Mouse (Mus musculus) erythroblast, embryonic 14.5 days (primary cell): Measurements from ENCODE around the gene Pde4d.

Experiments
- GATA1 ChIP-seq: IDR thresholded peaks from 2 replicates; pipeline ENCODE4 v1.6.1; 2012; ENCODE audit warnings: low read length, inconsistent platforms, mixed read lengths
- TAL1 ChIP-seq: IDR thresholded peaks from 3 replicates; pipeline ENCODE4 v1.6.1; 2012; ENCODE audit warnings: low read length, inconsistent platforms, mixed read lengths

DNA sequence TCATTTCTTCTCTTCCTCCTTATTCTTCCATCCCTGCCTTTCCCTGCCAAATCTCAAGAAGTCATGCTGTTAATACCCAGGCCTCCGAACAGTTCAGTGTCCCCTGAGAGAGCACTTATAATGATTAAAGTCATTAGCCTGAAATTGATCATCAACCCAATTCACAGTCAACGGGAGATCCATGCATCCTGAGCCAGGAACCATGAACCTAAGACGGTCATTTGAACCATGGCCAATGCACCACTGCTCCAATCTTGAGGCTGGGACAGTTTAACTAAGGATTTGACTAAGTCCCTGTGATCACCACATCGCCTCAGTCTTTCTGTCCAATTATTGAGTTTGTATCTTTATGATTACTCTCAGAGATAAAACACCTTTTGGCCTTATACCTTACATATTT lies 952.6 kb downstream of the Pde4d start:
- TF ChIP-seq GATA1 (no peak), TAL1 (no peak)
